Mouse (Mus musculus): ENCODE measurements around the gene Cldn14. TPM values are rescaled to one million over a fixed set of nuclear protein-coding genes. Genes with fewer than 3 reads are reported as not detected.

Cldn14 gene
- not detected for polyA plus RNA-seq (2012; fragmentation: generic; extraction: Trizol)

GRCm38 (mm10) chr16:94008737-94009136 lies at the start of gene Cldn14:
TSS of gene Cldn14 (minus strand) at chr16:94008837.

DNA sequence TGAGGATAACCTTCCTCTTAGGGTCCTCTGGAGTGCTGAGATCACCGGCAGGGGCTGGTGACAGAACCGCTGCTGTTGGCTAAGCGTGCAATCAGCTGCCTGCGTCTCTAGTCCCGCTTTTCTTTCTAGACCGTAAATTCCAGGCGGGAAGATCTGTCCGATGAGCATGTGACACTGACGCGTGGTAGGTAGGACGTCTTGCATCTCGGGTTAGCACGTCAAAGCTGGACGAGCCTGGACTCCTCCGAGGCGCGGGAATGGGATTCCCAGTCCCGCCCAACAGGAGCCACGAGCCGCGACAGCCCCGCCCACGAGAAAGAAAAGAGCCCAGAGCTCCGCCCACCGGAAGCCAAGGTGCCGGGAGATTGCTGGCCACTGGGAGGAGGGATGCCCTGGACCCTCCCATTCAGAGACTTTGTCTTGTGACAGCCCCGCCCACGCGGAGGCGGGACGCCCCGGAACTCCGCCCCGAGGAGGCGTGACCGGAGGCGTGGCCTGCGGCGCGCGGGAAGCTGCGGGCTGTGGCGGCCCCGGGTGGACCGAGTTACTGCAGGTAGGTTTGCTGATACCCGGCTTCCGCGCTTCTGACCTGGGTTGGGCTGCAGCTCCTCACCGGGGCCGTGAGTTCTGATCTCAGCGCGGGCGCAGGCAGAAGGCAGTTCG lies 125.1 kb downstream of the Cldn14 start, which contains the start of gene Chaf1b:
Chaf1b (plus strand) TSS at position 479 of the 663 bp plus-strand sequence.

Other genes starting within 250 kb of the Cldn14 start
- 1 to 10 TPM in 1 of 2 experiments, under 1 TPM in 1; 0.19 to 3.6 TPM for gene Morc3, start 176.7 kb downstream of the Cldn14 start, polyA plus RNA-seq (2012; fragmentation: generic; extraction: Trizol)
- gene Chaf1b, start 124.9 kb downstream of the Cldn14 start, polyA plus RNA-seq (2012; fragmentation: generic; extraction: Trizol): 10 to 100 TPM; 11.5 to 57.3 TPM
- 1 to 10 TPM in 1 of 2 experiments, under 1 TPM in 1; 0.80 to 5.0 TPM for gene Sim2, start 76.1 kb upstream of the Cldn14 start, polyA plus RNA-seq (2012; fragmentation: generic; extraction: Trizol)